Mouse (Mus musculus): Measurements from ENCODE around the gene Glrx3.
"Not testable (repeated sequence)": the region's sequence is repeated elsewhere in the genome, so short reads cannot be mapped to it uniquely, and the experiment has no call there.

The Glrx3 gene

GRCm38 (mm10) chr7:137437440-137438178, at the start of gene Glrx3:
TSS of gene Glrx3 (plus strand) at chr7:137437614.
- DNase-seq (ENCODE audit: extremely low spot score, low spot score) = peak; percentile 94

GRCm38 (mm10) chr7:137387863-137388262, 49.6 kb upstream of the Glrx3 start:
- DNase-seq (ENCODE audit: extremely low spot score, low spot score) = no peak

- DNase-seq (ENCODE audit: extremely low spot score, low spot score) = no peak
Observed at GRCm38 (mm10) chr7:137395421-137395820, 42.0 kb upstream of the Glrx3 start.

- DNase-seq (ENCODE audit: extremely low spot score, low spot score) = no peak
Observed at GRCm38 (mm10) chr7:137397361-137397910, 40.0 kb upstream of the Glrx3 start.

GRCm38 (mm10) chr7:137398973-137399372, 38.4 kb upstream of the Glrx3 start:
- DNase-seq (ENCODE audit: extremely low spot score, low spot score) = no peak

- DNase-seq (ENCODE audit: extremely low spot score, low spot score) = no peak
Observed at GRCm38 (mm10) chr7:137404146-137404545, 33.3 kb upstream of the Glrx3 start.

- no peak for DNase-seq (ENCODE audit: extremely low spot score, low spot score)
Observed at GRCm38 (mm10) chr7:137407428-137408058, 29.9 kb upstream of the Glrx3 start.

- DNase-seq (ENCODE audit: extremely low spot score, low spot score) = peak; percentile 99
Observed at GRCm38 (mm10) chr7:137410337-137411197, 26.8 kb upstream of the Glrx3 start, which contains the start of gene 9430038I01Rik. TSS of gene 9430038I01Rik (minus strand) at chr7:137410762.

GRCm38 (mm10) chr7:137414710-137415109, 22.7 kb upstream of the Glrx3 start:
- DNase-seq (ENCODE audit: extremely low spot score, low spot score) = no peak

GRCm38 (mm10) chr7:137420550-137420949, 16.9 kb upstream of the Glrx3 start:
- no peak for DNase-seq (ENCODE audit: extremely low spot score, low spot score)

- DNase-seq (ENCODE audit: extremely low spot score, low spot score) = no peak
Observed at GRCm38 (mm10) chr7:137421236-137421635, 16.2 kb upstream of the Glrx3 start.

GRCm38 (mm10) chr7:137426693-137427092, 10.7 kb upstream of the Glrx3 start:
- no peak for DNase-seq (ENCODE audit: extremely low spot score, low spot score)

GRCm38 (mm10) chr7:137431769-137432603, 5.4 kb upstream of the Glrx3 start:
- DNase-seq (ENCODE audit: extremely low spot score, low spot score) = no peak

- DNase-seq (ENCODE audit: extremely low spot score, low spot score) = no peak
Observed at GRCm38 (mm10) chr7:137436901-137437300, 513 bp upstream of the Glrx3 start.

GRCm38 (mm10) chr7:137438179-137438550, 751 bp downstream of the Glrx3 start:
- DNase-seq (ENCODE audit: extremely low spot score, low spot score) = no peak

GRCm38 (mm10) chr7:137438962-137439361, 1.5 kb downstream of the Glrx3 start:
- DNase-seq (ENCODE audit: extremely low spot score, low spot score) = not testable (repeated sequence)

- no peak for DNase-seq (ENCODE audit: extremely low spot score, low spot score)
Observed at GRCm38 (mm10) chr7:137442951-137443350, 5.5 kb downstream of the Glrx3 start.

- DNase-seq (ENCODE audit: extremely low spot score, low spot score) = no peak
Observed at GRCm38 (mm10) chr7:137445321-137445720, 7.9 kb downstream of the Glrx3 start.

GRCm38 (mm10) chr7:137461396-137461795, 24.0 kb downstream of the Glrx3 start:
- no peak for DNase-seq (ENCODE audit: extremely low spot score, low spot score)

- peak; percentile 32 for DNase-seq (ENCODE audit: extremely low spot score, low spot score)
Observed at GRCm38 (mm10) chr7:137468174-137468573, 30.8 kb downstream of the Glrx3 start.
